Mouse (Mus musculus) neural tube, embryonic 11.5 days (tissue): ENCODE results near the gene Krtap5-2. TPM values are rescaled to one million over a fixed set of nuclear protein-coding genes. Genes with fewer than 3 reads are reported as not detected.
"Not testable (repeated sequence)": the region's sequence is repeated elsewhere in the genome, so short reads cannot be mapped to it uniquely, and the experiment has no call there.

Experiments used
- ATAC-seq: fragments of 200-750 bp; cut with Nextera tagmentation; 2 replicates; pipeline ENCODE4 v1.8.0; 2017; ENCODE audit warnings: moderate number of reproducible peaks, mild to moderate bottlenecking, moderate TSS enrichment, moderate library complexity; ENCODE audit not compliant: insufficient read depth, low FRiP score, low TSS enrichment
- DNase-seq: peaks from one replicate; pipeline ENCODE4 v3.0.0-alpha.2; 2015; ENCODE audit warnings: low spot score
- H3K27ac ChIP-seq: fragments of 300-500 bp; sonication (generic); 2 replicates; pipeline ENCODE4 v1.5.1; 2014; ENCODE audit warnings: low read depth, mild to moderate bottlenecking, low read length
- H3K27me3 ChIP-seq: fragments of 300-500 bp; sonication (generic); 2 replicates; pipeline ENCODE4 v1.6.1; 2014; ENCODE audit warnings: mild to moderate bottlenecking, low read length, mixed read lengths; ENCODE audit not compliant: control insufficient read depth, insufficient read depth
- H3K36me3 ChIP-seq: fragments of 300-500 bp; sonication (generic); 2 replicates; pipeline ENCODE4 v1.6.1; 2014; ENCODE audit warnings: mild to moderate bottlenecking, low read length, moderate library complexity, mixed read lengths; ENCODE audit not compliant: control insufficient read depth, insufficient read depth
- H3K4me1 ChIP-seq: fragments of 300-500 bp; sonication (generic); 2 replicates; pipeline ENCODE4 v1.6.1; 2014; ENCODE audit warnings: low read length, mixed read lengths; ENCODE audit not compliant: control insufficient read depth, insufficient read depth
- H3K4me2 ChIP-seq: fragments of 300-500 bp; sonication (generic); 2 replicates; pipeline ENCODE4 v1.6.1; 2014; ENCODE audit warnings: low read depth, mild to moderate bottlenecking, moderate library complexity
- H3K4me3 ChIP-seq: fragments of 300-500 bp; sonication (generic); 2 replicates; pipeline ENCODE4 v1.5.1; 2014; ENCODE audit warnings: low read depth, low read length
- H3K9ac ChIP-seq: fragments of 300-500 bp; sonication (generic); 2 replicates; pipeline ENCODE4 v1.6.1; 2014; ENCODE audit warnings: mild to moderate bottlenecking, low read length
- H3K9me3 ChIP-seq: fragments of 300-500 bp; sonication (generic); 2 replicates; pipeline ENCODE4 v1.6.1; 2016; ENCODE audit warnings: low read length; ENCODE audit not compliant: control insufficient read depth
- WGBS: fragments of 180-500 bp; shearing (Covaris S2); extraction: QIAGEN DNeasy Blood & Tissue Kit; methylation state at CpG from one replicate; pipeline ENCODE4 v1.1.7; 2014; 5-methylcytosine and 5-hydroxymethylcytosine counted together
- polyA plus RNA-seq: library from polyadenylated mRNA; unstranded; fragments of >200 nt; fragmentation: Nextera tagmentation; extraction: Ambion mirVana; gene quantifications from 2 replicates; pipeline ENCODE4 v1.2.1, GENCODE M21; 2014

Gene Krtap5-2
- not detected in 2 replicates for polyA plus RNA-seq

- H3K4me2 ChIP-seq, H3K9me3 ChIP-seq, H3K4me3 ChIP-seq, H3K27ac ChIP-seq, H3K4me1 ChIP-seq, DNase-seq, ATAC-seq, H3K36me3 ChIP-seq, H3K27me3 ChIP-seq, H3K9ac ChIP-seq: not testable (repeated sequence)
These were observed at the start of gene Krtap5-2 for GRCm38 (mm10) chr7:142175905-142176304. Gene Krtap5-2 (minus strand): TSS chr7:142176005.

GRCm38 (mm10) chr7:142224518-142224917 is 48.7 kb upstream of the Krtap5-2 start:
- Histone ChIP-seq H3K9me3 (no peaks in the 10 kb centered on the region), H3K4me1 (no peaks in the 10 kb centered on the region), H3K4me2 (no peak overlapping the region), H3K9ac (no peak overlapping the region), H3K27ac (no peak overlapping the region), H3K36me3 (no peaks in the 10 kb centered on the region), H3K4me3 (no peak overlapping the region), H3K27me3 (no peaks in the 10 kb centered on the region)
- DNase-seq (no peak), ATAC-seq (no peak)
- 59% methylated on average over 2 of the region's 2 CpGs for WGBS

- not testable (repeated sequence) for H3K36me3 ChIP-seq, H3K4me2 ChIP-seq, H3K4me3 ChIP-seq, H3K27me3 ChIP-seq, ATAC-seq, H3K9ac ChIP-seq, DNase-seq, H3K4me1 ChIP-seq, H3K9me3 ChIP-seq, H3K27ac ChIP-seq
- WGBS: 72% methylated on average over 1 of the region's 1 CpGs
These were observed 36.3 kb upstream of the Krtap5-2 start for GRCm38 (mm10) chr7:142212136-142212535.

GRCm38 (mm10) chr7:142211559-142211958 is 35.8 kb upstream of the Krtap5-2 start, which contains the start of gene Gm7579:
Gene Gm7579 (plus strand): TSS chr7:142211859.
- ATAC-seq: no peak
- Histone ChIP-seq H3K9me3 (no peaks in the 10 kb centered on the region), H3K4me3 (no peak within 1 kb of the TSS), H3K9ac (no peak within 1 kb of the TSS), H3K36me3 (no peaks in the 10 kb centered on the region), H3K27ac (no peak within 1 kb of the TSS), H3K27me3 (no peaks in the 10 kb centered on the region), H3K4me1 (no peaks in the 10 kb centered on the region), H3K4me2 (no peak within 1 kb of the TSS)
- 81% methylated on average over 1 of the region's 1 CpGs for WGBS
- no peak for DNase-seq

GRCm38 (mm10) chr7:142206891-142207290 is 31.1 kb upstream of the Krtap5-2 start:
- H3K36me3 ChIP-seq, H3K9me3 ChIP-seq, H3K4me1 ChIP-seq, H3K4me3 ChIP-seq, H3K9ac ChIP-seq, H3K4me2 ChIP-seq, ATAC-seq, DNase-seq, H3K27ac ChIP-seq, H3K27me3 ChIP-seq: not testable (repeated sequence)
- WGBS: 75% methylated on average over 5 of the region's 5 CpGs

GRCm38 (mm10) chr7:142205488-142205887 is 29.7 kb upstream of the Krtap5-2 start:
- Histone ChIP-seq H3K36me3 (no peaks in the 10 kb centered on the region), H3K27ac (no peak overlapping the region), H3K9me3 (no peaks in the 10 kb centered on the region), H3K4me2 (no peak overlapping the region), H3K4me1 (no peaks in the 10 kb centered on the region), H3K27me3 (no peaks in the 10 kb centered on the region), H3K9ac (no peak overlapping the region), H3K4me3 (no peak overlapping the region)
- no peak for DNase-seq
- no peak for ATAC-seq

GRCm38 (mm10) chr7:142201064-142201463 is 25.3 kb upstream of the Krtap5-2 start, which contains the start of gene Krtap5-3:
Gene Krtap5-3 (plus strand): TSS chr7:142201364.
- 47% methylated on average over 1 of the region's 1 CpGs for WGBS
- Histone ChIP-seq H3K9ac (no peak within 1 kb of the TSS), H3K9me3 (no peaks in the 10 kb centered on the region), H3K27me3 (no peaks in the 10 kb centered on the region), H3K4me2 (no peak within 1 kb of the TSS), H3K36me3 (no peaks in the 10 kb centered on the region), H3K4me3 (no peak within 1 kb of the TSS), H3K4me1 (no peaks in the 10 kb centered on the region), H3K27ac (no peak within 1 kb of the TSS)
- DNase-seq: no peak
- ATAC-seq: no peak

- Histone ChIP-seq H3K4me2 (no peak overlapping the region), H3K9ac (no peak overlapping the region), H3K36me3 (no peaks in the 10 kb centered on the region), H3K4me3 (no peak overlapping the region), H3K4me1 (no peaks in the 10 kb centered on the region), H3K27ac (no peak overlapping the region), H3K27me3 (no peaks in the 10 kb centered on the region), H3K9me3 (no peaks in the 10 kb centered on the region)
- DNase-seq (no peak), ATAC-seq (no peak)
- WGBS: 77% methylated on average over 2 of the region's 2 CpGs
These were observed 22.9 kb upstream of the Krtap5-2 start for GRCm38 (mm10) chr7:142198748-142199147.

GRCm38 (mm10) chr7:142190289-142190688 is 14.5 kb upstream of the Krtap5-2 start, which contains the start of gene Gm10153:
Gene Gm10153 (minus strand): TSS chr7:142190389.
- DNase-seq (no peak), ATAC-seq (no peak)

More at GRCm38 (mm10) chr7:142190289-142190688, 14.5 kb upstream of the Krtap5-2 start, which contains the start of gene Gm10153:
- no peaks in the 10 kb centered on the region for H3K27me3 ChIP-seq
- H3K4me1 ChIP-seq: no peaks in the 10 kb centered on the region
- H3K9ac ChIP-seq: no peak within 1 kb of the TSS
- H3K4me3 ChIP-seq: no peak within 1 kb of the TSS
- no peaks in the 10 kb centered on the region for H3K36me3 ChIP-seq
- H3K4me2 ChIP-seq: no peak within 1 kb of the TSS
- no peaks in the 10 kb centered on the region for H3K9me3 ChIP-seq
- 39% methylated on average over 2 of the region's 2 CpGs for WGBS
- no peak within 1 kb of the TSS for H3K27ac ChIP-seq
